Mouse (Mus musculus): ENCODE measurements around the gene Sec31b.

Gene Sec31b

DNA sequence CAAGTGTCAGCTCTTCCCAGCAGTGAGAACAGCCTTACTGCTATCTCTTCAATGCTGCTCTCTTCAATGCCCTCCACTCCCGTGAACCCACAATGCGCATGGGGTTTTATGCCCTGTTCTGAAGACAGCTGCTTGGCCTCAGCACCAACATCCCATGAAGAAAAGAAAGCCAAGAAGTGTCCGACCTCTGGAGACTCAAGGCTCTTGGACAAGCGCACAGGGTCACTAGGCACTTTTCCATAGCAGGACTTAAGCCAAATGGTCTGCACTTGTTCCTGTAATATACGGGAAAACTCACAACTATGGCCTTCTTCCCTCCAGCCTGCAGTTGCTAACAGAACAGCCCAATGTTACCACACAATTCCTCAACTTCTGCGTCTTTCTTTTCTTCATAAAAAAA lies 70.4 kb downstream of the Sec31b start:
- no peak for DNase-seq (ENCODE audit: low spot score)

DNA sequence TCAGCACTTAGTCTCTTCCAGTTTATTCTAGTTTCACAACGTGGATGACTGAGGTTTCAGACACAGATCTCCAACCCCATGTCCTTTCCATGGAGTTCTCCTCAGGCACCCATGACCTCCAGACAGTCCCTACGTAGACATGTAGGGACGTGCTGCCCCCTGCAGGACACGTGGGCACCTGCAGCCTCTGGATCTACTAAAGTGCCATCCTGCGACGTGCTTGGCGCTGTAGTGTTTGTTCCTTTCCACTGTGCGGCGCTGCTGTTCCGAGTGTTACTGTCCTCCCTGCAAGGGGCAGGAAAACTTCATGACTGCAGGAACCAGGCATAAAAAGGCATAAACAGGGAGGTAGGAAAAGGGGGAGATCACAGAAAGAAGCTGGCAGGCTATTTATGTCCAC lies 71.5 kb downstream of the Sec31b start:
- peak; percentile 89 for DNase-seq (ENCODE audit: low spot score)
